Mouse (Mus musculus) right cerebral cortex, postnatal 14 days (tissue): ENCODE measurements around the gene Hmga1b.
A peak's percentile ranks its signal among the peaks of the same experiment; 100 is the strongest.
"Not testable (repeated sequence)": the region's sequence is repeated elsewhere in the genome, so short reads cannot be mapped to it uniquely, and the experiment has no call there.

Source experiments
- DNase-seq: peaks from one replicate; pipeline ENCODE4 v3.0.0; 2022

Hmga1b gene

GRCm38 (mm10) chr11:120733521-120733920 lies 29.1 kb upstream of the Hmga1b start:
- no peak for DNase-seq

GRCm38 (mm10) chr11:120736424-120736823 lies 26.2 kb upstream of the Hmga1b start:
- DNase-seq: no peak

DNA sequence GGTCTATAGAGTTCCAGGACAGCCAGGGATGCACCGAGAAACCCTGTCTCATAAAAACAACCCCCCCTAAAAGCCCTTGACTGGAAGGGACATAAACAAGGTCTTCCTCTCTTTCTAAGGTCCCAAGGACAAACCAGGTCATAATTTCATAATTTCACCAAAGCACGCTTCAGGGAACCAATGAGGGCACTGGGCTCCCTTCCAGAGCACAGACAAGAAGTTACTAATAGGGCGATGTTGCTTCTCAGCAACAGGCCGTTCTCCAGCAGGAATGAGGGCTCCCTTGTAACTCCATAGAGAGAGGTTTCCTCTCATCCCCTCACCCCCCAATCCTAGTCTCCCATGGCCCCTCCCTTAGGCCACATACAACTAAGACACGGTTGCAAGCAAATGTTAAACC lies 21.6 kb upstream of the Hmga1b start:
- no peak for DNase-seq

- DNase-seq: no peak
These were observed 18.4 kb upstream of the Hmga1b start for GRCm38 (mm10) chr11:120744121-120744701.

- DNase-seq: no peak
These were observed 14.6 kb upstream of the Hmga1b start for GRCm38 (mm10) chr11:120747974-120748373.

GRCm38 (mm10) chr11:120749430-120749829 lies 13.2 kb upstream of the Hmga1b start:
- no peak for DNase-seq

GRCm38 (mm10) chr11:120751606-120752005 lies 11.0 kb upstream of the Hmga1b start:
- no peak for DNase-seq

GRCm38 (mm10) chr11:120760236-120760635 lies 2.4 kb upstream of the Hmga1b start:
- no peak for DNase-seq

GRCm38 (mm10) chr11:120761811-120762671 lies 553 bp upstream of the Hmga1b start:
- DNase-seq: no peak

DNA sequence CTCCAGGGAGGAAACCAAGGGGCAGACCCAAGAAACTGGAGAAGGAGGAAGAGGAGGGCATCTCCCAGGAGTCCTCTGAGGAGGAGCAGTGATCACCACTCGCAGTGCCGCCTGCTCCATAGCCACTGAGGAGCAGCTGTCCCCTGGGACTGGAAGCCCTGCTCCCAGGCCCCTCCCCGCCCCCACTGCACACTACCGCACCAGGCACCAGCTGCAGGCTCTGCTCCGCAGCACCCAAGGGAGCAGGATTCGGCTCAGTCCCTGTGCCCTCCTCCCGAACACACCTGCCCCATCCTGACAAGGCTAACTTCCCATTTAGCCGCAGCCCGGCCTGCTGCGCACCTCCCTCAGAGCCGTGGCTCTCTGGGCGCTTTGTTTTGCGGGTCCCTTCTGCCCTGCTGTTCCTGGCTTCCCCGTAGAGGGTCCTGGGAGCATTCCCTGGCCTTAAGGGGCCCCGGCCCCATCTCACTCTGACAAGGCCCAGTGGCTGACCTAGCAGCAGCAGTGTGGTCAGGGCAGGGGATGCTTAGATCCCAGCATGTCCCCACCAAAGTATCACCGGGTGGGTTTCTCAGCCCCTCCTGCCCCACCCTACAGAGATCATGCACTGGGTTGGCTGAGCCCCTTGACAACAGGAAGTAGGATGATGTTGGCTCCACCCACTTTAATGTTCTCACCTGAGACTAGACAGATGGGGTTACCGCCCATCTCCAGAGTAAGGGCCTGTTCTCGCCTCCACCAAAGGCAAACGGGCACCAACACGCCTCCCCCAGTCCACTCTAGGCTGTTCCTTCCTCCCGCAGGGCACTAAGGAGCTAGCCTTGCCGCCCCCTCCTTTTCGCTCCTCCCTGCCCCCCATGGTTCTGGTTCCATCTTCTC lies 766 bp downstream of the Hmga1b start:
- not testable (repeated sequence) for DNase-seq

DNA sequence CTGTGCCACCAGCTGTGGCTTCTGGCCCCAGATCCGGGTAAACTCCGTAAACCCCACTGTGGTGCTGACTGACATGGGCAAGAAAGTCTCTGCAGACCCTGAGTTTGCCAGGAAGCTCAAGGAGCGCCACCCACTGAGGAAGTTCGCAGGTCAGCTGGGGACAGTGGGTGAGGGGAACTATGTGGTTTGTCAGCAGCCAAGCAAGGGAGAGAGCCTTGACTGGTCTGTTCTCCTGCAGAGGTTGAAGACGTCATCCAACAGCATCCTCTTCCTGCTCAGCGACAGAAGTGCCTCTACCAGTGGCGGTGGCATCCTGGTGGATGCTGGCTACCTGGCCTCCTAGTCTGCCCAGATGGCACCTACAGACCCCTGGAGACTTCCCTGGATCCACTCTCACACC lies 4.4 kb downstream of the Hmga1b start:
- not testable (repeated sequence) for DNase-seq

DNA sequence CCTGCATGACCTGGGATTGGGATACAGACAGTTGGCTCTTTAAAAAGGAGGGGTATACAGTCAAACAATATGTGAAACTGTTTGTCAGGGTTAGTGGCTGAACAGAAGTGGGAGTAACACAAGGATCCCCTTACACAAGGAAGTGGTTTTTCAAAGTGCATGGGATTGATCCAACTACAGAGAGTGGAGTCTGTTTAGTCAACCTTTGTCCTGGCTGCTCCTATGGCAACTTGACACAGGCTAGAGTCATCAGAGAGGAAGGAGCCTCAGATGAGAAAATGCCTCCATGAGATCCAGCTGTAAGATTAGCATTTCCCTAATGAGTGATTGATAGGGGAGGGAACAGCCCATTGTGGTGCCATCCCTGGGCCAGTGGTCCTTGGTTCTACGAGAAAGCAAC lies 5.6 kb downstream of the Hmga1b start:
- no peak for DNase-seq

DNA sequence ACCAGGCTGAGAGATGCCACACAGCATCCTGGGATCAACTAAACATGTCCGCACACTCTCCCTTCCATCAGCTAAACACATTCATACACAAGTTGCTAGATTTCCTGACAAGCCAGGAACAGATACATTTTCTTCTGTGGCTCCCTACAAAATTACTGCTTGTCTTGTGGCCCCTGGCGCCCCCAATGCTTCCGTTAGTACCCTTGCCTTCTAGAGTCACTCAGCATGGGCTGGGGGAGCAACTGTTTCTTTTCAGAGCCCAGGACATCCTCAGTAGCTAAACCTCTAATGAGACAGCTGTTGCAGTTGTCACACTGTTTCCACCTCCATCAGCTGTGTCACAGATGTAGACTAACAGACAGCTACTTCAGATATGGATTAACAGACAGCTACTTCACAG lies 10.2 kb downstream of the Hmga1b start:
- DNase-seq: no peak

GRCm38 (mm10) chr11:120773463-120774190 lies 11.0 kb downstream of the Hmga1b start:
- no peak for DNase-seq

DNA sequence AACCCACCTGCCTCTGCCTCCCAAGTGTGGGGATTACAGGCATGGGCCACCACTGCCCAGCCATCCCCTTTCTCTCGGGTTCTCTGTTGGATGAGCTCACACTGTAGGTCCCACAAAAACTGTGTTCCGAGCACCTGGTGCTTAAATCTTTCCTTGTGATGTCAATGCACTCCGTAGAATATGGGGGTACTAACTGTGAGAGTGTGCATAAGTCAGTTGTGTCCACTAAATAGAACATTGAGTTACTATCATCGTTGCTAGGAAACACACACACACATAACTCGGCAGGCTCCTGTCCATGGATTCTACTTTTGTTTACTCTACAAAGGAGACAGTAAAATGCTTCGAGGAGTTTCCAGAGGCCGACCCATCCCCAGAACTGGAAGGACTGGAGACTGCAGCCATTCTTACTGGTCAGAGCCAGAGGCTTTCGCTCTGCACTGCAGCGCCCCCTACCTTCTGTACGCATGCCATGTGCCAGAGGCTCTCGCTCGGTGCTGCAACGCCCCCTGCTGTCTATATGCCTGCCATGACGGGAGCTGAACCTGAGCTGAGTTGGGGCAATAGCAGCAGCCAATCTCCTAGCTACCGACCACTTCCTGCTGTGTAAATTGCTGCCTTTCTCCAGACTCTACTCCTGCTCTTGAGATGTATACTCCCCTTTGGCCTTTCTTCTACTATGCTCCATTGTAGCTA lies 13.3 kb downstream of the Hmga1b start:
- peak; percentile 99 for DNase-seq

- DNase-seq: no peak
These were observed 14.5 kb downstream of the Hmga1b start for GRCm38 (mm10) chr11:120777123-120777522.

- DNase-seq: no peak
These were observed 17.3 kb downstream of the Hmga1b start for GRCm38 (mm10) chr11:120779876-120780275.

DNA sequence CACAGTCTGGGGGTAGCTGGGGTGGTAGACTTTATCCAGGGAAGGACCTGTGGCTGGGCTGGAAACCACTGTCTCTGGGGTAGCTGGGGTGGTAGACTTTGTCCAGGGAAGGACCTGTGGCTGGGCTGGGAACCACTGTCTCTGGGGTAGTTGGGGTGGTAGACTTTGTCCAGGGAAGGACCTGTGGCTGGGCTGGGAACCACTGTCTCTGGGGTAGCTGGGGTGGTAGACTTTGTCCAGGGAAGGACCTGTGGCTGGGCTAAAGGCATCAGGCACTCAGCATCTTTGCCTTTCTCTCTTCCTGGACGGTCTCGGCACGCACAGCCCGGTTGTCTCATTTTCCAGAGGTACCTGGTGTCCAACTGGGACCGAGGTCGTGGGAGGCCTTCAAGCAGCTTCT lies 18.8 kb downstream of the Hmga1b start:
- not testable (repeated sequence) for DNase-seq

DNA sequence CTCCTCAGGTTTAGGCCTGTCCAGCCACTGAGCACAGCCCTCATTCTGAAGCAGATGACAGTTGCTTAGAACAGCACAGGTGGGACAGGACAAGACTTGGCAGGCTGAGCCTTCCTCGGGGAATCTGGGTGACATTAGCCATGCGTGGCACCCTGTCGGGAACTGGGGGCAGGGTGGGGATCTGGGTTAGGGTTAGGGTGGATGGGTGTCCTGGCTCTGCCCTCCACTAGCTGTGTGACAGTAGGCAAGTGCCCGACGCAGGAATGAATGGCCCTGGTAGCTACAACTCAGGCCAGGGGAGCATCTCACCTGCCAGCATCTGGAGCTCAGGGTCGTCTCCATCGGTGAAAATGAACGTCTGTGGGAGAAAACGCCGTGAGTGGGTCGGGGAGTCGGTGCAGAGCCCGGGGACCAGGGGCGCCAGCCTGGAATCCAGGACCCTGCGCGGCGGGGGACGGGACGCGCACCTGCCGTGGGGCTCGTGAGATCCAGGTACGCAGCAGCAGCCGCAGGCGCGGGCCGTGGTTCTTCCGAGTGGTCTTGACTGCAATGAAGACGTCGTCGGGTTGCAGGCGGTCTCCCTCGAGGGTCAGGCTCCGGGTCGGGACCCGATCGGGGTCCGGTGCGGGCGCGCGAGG lies 21.0 kb downstream of the Hmga1b start:
- DNase-seq: no peak

DNA sequence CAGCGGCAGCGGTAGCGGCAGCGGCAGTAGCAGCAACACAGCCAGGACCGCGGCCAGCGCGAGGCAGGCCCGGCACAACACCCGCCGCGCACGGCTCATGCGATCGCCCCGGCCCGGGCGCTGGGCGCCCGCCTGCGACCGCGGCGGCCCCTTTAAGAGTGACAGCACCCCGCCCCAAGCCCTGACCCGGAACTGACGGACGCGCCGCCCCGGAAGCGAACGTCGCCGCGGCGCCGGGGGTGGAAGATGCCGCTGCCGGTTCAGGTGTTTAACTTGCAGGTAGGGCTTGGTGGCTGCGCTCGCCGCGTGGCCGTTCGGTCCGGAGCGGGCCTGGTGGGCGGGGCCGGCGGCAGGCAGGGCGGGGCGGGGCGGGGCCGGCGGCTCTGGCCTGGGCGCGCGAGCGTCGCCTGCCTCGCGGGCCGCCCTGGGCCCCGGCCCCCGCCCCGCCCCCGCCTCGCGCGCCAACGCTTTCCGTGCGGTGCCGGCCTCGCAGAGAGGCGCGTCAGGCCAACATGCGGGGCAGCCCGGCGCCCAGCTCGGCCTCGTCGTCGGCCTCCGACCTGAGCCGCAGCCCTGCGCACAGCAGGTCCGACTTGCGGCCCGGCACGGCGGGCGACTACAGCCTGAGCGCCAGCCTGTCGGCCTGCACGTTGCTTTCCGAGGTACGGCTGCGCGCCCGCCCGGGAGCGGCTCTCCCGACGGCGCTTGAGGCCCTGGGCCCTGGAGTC lies 21.6 kb downstream of the Hmga1b start, which contains the start of the genes Rfng and Gps1:
Gene Rfng (minus strand): TSS at position 144 of the 728 bp plus-strand sequence.
Gene Gps1 (plus strand): TSS at position 209 of the 728 bp plus-strand sequence.
- peak; percentile 83 for DNase-seq

GRCm38 (mm10) chr11:120785145-120785544 lies 22.6 kb downstream of the Hmga1b start:
- DNase-seq: no peak
